ENCODE assay signal across 19 mouse cellular contexts in genomic region chr4:66264031-66264430, GRCm38 (mm10).
"Had no signal": no experiment of that assay in that cellular context is flagged by ENCODE, and none has a peak within 500 bp of the region (broad histone marks: within the 10 kb centered on the region; RNA-seq: fewer than 3 reads in every experiment).

No protein-coding gene starts in this region.

- H3K4me1 ChIP-seq: liver, embryonic 13.5 days; midbrain, embryonic 12.5 days; midbrain, embryonic 15.5 days; neural tube, embryonic 12.5 days; neural tube, embryonic 15.5 days; stomach, embryonic 15.5 days had no signal

- H3K4me2 ChIP-seq: liver, embryonic 13.5 days; midbrain, embryonic 12.5 days; midbrain, embryonic 15.5 days; neural tube, embryonic 12.5 days; neural tube, embryonic 15.5 days; stomach, embryonic 15.5 days had no signal

- DNase-seq: kidney, adult 18-20 months; kidney, adult 9 months; kidney, postnatal 14 days; kidney, postnatal 4 days; layer of hippocampus, postnatal 36 days; liver, embryonic 13.5 days; lung, adult 2 months; lung, postnatal 14 days; lung, postnatal 4 days; spleen, adult 18-20 months; thymus, adult 18-20 months; thymus, postnatal 36 days had no signal

- H3K36me3 ChIP-seq: liver, embryonic 13.5 days; midbrain, embryonic 12.5 days; midbrain, embryonic 15.5 days; neural tube, embryonic 12.5 days; neural tube, embryonic 15.5 days; stomach, embryonic 15.5 days had no signal

- H3K9ac ChIP-seq: liver, embryonic 13.5 days; midbrain, embryonic 12.5 days; midbrain, embryonic 15.5 days; neural tube, embryonic 12.5 days; neural tube, embryonic 15.5 days; stomach, embryonic 15.5 days had no signal

- H3K4me3 ChIP-seq: layer of hippocampus, adult 2 months; liver, embryonic 13.5 days; midbrain, embryonic 12.5 days; midbrain, embryonic 15.5 days; neural tube, embryonic 12.5 days; neural tube, embryonic 15.5 days; stomach, embryonic 15.5 days had no signal

- H3K27ac ChIP-seq: layer of hippocampus, adult 2 months; liver, embryonic 13.5 days; midbrain, embryonic 12.5 days; midbrain, embryonic 15.5 days; neural tube, embryonic 12.5 days; neural tube, embryonic 15.5 days; stomach, embryonic 15.5 days had no signal

- ATAC-seq: intestine, embryonic 16.5 days; midbrain, embryonic 15.5 days had no signal

- H3K27me3 ChIP-seq: liver, embryonic 13.5 days; midbrain, embryonic 12.5 days; midbrain, embryonic 15.5 days; neural tube, embryonic 12.5 days; neural tube, embryonic 15.5 days; stomach, embryonic 15.5 days had no signal

- H3K9me3 ChIP-seq: liver, embryonic 13.5 days; midbrain, embryonic 12.5 days; midbrain, embryonic 15.5 days; neural tube, embryonic 12.5 days; neural tube, embryonic 15.5 days; stomach, embryonic 15.5 days had no signal
